Mouse (Mus musculus): ENCODE measurements around the gene Boc.

The Boc gene

DNA sequence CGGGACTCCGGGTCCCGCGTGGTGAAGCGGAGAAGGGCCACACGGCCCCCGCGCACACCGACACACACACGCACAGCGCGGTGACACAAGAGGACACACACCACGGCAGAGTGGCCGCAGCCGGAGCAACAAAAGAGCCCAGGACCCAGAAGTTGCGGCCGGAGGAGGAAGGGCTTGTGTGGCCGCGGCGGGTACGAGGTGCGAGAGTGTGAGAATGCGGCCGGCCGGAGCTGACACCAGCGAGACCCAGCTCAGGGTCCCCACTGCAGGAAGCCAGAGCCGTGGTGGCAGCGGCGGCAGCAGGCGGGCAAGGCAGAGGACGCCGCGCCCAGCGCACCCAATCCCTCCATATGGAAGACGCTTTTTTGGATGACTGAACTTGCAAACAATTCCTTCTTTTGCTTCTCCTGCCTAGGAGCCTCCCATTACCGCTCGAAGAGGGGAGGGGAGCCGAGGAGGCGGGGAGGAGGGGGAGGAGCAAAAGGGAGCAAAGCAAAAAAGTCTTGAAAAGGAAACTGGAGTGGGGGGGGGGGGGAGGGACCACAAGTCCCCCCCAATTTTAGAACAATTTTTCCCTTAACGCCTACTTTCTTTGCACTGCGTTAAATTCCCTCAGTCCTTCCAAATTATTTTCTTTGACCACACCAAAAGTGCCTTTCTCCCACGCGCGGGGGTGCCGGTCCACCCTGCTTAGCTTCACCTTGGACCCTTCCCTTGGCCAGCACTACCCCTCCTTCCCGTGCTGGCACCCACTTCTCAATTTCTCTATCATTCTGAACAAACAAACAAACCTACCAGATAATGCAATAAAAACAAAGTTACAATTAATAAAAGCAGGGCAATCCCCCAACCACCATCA lies at the start of gene Boc:
Gene Boc (minus strand): TSS at position 427 of the 859 bp plus-strand sequence.
- peak; percentile 28 to 49 for DNase-seq (ENCODE audit: low spot score in 2 of 2)

DNA sequence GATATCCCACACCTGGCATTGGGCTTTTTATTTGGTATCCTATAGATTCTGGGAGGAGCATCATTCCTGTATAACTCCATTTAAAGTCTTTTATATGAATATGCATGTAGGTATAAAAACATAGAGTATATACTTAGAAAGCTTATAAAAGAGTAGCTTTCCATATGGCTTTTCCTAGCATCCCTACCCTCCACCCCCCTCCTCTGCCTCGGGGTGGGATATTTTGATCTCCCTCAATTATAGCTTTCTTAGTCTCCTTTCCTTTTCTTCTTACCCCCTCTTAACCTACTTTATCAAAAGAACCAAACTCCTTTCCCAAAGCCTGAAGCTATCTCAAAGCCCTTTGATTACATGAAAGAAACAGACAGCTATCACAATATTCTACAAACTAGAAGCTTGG lies 47.9 kb upstream of the Boc start:
- no peak for DNase-seq (ENCODE audit: low spot score in 2 of 2)

DNA sequence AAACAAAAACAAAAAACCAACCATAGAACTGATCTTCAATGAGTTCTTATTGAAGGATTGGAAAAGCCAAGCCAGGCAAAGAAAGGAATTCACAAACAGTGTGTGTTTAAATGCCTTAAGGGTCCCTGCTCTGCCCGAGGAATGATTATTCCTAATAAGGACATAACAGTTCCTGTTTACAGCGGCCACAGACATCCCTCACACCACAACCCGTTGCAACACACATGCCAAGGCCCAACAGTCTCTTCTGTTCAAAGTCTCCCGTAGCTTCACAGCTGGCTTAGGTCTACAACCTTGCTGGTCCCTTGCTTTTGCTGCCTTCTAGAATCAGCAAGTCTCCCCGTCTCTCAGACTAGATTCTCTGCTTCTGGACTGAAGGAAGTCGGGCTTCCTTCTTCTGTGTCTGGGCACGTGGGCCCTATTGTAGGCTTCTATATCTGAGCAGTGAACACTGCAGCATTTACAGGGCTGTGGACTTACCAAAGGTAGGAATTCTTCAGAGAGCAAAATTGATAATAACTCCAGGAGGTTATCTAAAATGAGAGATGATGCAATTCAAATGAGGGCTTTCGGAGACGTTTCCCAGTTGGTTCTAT lies 45.4 kb upstream of the Boc start:
- DNase-seq (ENCODE audit: low spot score in 2 of 2), result no peak

DNA sequence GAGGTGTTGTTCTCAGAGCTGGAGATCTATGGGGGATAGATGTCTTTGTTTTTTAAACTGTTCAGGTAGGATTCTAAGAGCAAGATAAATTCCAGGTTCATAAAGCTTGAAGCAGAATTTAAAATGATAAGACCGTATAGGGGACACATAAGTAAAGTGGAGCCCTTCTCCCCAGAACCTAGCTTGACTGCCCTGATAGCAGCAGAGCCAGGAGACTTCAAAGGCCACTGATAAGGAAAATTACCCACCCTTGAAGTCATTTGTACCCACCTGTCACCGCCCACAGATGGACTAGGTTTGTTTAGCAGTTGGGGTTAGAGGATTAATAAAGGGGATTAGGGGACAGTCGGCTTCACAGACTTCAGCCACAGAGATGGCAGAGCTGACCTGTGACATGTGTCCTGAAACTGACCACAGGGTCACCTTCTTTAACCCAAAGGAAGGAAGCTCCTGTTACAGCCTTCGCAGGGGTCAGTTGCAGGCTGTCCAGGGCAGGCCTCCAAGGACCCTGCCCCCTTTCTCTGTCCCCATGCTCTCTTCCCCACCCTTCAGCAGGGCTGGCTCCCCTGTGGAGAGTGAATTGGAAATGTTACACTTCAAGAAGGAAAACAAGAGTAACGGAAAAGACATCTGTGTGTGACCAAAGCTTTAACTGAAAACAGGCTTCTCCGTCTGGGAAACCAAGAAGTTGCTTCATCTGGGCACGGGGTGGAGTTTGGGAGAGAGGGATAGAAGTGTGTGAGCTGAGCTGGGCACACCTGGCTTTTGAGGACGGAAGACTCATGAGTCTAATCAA lies 43.5 kb upstream of the Boc start:
- no peak for DNase-seq (ENCODE audit: low spot score in 2 of 2)

DNA sequence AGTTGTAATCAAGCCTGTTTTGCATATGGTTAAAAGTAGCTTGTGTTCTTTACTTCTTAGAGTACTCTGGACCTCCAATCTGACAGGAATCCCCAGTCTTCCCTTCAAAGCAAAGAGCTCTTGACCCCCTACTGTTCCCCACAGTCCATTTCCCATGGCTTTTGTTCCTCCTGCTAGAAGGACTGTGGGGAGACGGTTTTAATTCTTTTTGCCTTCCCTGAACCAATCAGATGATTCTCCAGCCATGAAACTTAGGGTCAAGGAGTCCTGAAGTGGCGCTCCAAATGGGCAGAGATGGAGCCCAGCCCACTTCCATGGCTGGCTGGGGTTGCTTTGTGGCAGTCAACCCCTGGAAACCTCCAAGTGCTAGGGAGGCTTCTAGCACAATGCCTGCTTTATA lies 42.5 kb upstream of the Boc start:
- DNase-seq (ENCODE audit: low spot score in 2 of 2), result no peak

DNA sequence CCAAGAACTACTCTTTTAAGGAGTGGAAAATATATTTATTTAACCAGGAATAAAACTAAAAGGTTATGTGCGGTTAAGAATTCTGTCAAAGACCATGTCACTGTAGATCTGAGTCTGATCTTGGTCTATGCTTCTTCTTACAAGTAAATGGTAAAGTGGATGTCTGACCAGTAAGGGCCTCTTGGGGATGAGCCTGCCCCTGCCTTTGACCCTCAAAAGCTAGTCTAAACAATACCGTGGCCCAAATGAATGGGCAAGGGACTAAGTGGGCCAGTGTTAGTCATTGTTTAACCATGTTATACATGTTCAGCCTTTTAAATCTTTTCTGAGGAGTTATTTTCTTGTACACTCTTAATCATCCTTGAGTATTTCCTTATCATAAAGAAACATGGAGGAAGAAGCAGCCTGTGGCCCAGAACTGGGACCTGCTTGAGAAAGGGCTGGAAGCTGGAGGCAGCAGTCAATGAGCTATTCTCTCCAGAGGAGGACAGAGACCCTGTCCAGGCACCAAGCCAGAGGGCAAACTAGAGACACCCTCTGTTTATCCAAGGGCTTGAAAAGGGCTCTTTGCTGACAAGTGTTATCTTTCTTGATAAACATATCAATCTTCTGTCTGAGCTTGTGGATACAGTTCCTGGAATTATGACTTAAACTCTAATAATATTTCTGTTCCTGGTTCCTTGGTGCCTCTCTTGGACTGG lies 38.6 kb upstream of the Boc start:
- DNase-seq (ENCODE audit: low spot score in 2 of 2), result no peak

DNA sequence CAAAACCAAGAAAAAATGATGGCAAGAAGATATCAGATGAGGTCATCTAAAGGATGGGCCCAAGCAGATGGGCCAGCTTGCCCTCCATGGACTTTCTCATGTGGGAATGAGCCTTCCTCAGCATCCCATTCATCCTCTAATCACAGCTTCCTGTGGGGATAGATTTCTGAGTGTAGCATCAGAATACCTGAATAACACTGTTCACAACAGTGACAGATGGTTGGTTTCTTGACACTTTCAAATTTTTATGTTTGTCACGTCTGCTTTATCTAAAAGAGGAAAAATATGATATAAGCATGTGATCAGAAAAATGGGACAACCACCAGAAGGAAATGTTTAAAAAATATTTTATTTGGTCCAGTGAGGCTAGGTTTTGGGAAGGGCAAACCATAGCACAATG lies 30.8 kb upstream of the Boc start:
- no peak for DNase-seq (ENCODE audit: low spot score in 2 of 2)

DNA sequence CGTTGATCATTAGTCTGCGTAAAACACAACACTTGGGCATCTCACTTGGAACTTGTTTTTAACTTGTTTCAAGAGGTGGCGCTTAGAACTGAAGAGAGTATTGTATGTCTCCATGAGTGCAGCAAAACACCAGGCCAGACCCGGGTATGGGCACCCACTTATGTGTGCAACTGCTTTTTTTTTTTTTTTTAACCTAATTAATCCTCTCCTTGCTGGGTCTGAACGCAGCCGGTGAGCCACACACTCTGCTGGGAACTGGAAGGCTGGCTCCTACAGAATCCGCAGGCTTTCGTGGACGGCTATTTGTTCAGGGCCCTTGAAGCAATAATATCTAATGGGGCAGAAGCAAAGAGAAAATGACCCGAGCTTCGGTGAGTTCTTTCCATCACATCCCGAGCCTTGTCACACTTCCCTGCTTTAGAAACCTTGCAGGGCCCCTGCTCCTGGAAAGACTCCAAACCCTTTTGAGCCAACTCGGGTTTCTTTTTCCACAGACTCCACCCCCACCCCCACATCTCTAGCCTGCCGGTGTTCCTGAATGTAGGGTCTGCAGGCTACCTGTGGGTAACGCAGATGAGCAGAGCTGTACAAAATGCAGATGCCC lies 20.8 kb upstream of the Boc start:
- no peak for DNase-seq (ENCODE audit: low spot score in 2 of 2)

DNA sequence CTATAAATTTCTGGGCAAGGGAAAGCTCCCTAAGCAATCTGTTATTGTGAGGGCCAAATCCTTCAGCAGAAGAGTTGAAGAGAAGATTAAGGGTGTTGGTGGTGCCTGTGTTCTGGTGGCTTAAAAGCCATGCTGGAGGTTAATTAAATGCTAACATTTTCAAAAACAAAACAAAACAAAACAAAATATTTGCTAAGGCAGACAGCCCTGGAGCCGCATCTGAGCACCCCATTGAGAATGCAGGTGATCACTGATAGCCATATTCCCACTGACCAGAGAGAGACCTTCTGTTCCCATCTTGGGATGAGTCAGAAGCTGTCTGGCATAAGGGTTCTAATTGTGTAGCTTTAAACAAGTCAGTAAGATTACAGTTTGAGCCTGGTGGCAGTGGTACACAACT lies 19.9 kb upstream of the Boc start:
- no peak for DNase-seq (ENCODE audit: low spot score in 2 of 2)

DNA sequence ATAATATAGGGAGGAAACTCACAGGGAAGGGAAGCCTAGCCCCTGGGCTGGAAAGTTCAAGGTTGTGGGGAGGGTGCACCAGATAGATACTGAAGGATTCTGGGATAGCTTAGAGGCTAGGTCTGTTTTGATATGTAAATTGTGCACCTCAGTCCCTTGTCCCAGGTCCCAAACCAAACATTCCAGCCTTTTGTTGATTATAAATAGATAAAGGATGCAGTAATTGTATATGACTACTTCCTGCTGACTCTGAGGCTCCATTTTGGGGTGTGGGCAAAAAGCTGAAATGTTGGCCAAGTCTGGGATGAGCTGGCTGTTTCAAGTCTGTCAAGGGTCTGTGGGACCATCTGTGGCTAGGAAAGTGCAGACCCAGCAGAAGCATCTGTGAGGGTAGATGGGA lies 9.4 kb upstream of the Boc start:
- DNase-seq (ENCODE audit: low spot score in 2 of 2), result no peak

DNA sequence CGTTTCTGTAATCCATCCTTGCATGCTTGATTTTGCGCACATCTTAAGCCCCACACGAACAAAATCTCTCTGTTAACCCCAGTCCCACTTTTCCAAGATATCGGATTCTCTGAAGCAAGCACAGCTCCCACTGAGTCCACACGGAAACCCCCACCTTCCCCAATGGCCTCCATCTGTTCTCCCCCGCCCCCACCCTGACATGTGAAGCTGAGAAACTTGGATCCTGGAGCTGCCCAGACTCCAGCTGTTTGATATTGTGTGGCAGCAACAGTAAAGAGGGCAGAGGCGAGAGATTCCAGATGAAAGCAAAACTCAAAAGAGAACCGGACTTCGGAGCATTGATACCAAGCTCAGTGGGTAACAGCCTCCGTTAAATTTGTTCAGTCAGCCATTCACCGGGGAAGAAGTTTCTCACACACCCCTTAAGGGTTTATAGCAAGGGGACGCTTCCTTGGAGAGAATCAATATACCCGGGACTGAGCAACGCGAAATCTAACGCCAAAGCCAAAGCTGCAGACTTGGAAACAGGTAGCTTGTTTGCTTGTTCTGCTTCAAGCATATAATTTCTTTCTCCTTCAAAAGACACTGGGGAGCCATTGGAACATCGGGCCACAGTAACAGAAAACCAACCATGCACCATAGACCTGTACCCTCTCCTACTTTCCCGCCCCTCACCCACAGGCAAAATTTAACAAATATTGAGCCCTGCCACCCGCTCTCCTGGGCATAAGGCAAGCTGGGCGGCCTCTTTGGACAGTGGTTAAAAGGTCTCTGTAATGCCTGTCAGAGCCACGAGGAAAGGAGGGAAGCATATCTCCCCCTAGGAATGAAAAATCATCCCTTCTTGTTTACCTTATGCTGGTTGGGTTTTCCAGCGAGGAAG lies 6.9 kb upstream of the Boc start:
- DNase-seq (ENCODE audit: low spot score in 2 of 2), result no peak

DNA sequence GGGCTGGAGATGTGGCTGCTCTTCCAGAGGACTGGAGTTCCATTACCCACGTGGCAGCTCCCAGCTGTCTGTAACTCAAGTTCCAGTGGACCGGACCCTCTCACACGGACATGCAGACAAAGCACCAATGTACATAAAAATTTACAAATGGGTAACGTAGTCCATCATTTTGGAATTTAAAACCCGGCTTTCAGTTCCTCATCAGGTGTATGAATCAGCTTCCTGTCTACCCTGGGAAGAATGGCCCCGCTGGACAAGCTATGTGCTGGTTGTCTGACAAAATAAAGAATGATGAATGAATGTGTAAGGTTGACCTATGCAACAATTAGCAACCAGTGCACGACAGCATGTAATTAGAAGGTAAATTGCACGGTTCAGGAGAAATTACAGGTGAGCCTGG lies 5.7 kb upstream of the Boc start:
- no peak for DNase-seq (ENCODE audit: low spot score in 2 of 2)

DNA sequence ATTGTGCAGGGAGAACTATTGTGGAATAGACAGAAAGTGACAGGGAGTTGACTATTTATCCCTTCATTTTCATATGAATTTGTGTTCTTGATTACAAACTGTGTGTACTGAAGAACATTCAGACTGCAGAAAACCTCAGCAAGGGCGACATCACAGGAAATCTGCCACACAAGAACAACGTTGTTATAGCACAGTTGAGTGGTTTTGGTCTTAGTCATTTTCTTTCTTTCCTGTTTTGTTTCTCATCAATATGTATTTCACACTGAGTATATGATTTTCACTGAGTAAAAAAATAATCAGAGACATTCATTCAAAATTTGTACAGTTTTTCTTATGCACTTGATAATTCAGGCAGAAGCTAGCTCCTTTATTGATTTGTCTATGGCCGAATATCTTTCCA lies 3.4 kb upstream of the Boc start:
- DNase-seq (ENCODE audit: low spot score in 2 of 2), result no peak

DNA sequence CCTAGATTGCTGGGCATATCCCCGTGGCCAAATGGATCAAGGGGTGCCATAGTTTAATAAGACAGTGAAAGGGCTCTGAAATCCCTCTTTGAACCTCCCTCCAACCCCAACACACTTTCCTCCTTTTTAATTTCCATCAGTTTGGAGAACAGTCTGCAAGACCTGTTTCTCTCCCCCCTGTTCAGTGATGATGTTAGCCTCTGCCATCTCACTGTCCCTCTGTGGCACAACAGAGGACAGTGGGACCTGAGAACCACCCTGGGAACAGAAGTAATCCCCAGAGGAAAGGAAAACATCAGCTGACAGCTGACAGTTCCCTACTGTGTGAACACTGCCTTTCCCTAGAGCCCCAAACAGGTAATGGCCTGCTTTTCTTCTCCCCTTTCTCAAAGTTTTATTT lies 1.5 kb upstream of the Boc start:
- DNase-seq (ENCODE audit: low spot score in 2 of 2), result no peak

DNA sequence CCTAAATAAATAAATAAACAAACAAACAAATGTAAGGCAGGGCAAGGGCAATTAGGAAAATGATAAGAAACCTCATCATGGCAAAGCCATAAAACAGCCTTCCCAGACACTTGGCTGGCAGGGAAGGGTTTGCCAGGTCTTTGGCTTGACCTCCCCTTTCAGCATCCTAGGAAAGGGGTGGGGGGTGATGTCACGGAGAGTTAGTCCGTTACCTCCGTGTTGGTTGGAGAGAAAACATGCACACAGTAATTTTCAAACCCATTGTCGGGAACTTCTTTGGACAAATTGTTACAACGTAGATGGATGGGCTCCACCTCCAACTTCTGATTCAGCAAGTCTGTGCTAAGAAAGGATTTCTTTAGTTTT lies 616 bp upstream of the Boc start:
- DNase-seq (ENCODE audit: low spot score in 2 of 2), result no peak

DNA sequence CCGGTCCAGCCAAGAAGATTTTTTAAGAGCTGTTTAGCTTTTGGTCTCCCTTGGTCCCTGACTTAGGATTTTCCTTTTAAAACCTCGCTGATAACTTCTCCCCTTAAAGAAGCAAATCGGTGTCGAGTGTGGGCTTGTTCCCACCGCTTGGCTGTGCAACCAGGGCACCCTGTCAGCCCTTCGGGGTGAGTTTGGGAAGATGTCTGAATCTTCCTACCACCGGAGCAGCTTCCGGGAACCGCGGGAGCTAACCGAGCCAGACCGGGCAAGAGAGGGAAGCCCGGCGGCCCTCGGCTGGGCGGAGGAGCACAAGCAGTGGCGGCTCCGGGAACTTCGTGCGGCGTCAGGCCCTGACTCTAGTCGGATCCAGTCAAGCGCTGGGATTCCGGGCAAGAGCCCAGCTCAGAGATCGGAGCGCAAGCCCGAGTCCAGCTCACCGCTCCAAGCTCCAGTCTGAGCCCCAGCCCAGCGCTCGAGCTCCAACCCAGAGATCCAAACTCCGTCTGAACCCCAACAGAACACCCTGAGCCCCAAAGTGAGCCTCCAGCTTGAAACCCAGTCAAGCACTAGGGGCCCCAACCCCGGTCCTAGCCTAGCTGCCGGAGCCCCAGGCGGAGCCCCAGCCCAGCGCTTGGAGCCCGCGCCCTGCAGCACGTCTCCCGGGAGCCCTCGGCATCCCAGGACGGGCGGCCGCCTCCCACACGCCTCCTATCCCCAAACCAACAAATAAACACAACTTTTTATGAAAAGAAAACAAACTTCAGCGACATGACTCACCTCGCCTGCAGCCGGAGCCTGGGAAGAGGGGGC lies 831 bp downstream of the Boc start:
- DNase-seq (ENCODE audit: low spot score in 2 of 2), result peak; percentile 22 to 63

DNA sequence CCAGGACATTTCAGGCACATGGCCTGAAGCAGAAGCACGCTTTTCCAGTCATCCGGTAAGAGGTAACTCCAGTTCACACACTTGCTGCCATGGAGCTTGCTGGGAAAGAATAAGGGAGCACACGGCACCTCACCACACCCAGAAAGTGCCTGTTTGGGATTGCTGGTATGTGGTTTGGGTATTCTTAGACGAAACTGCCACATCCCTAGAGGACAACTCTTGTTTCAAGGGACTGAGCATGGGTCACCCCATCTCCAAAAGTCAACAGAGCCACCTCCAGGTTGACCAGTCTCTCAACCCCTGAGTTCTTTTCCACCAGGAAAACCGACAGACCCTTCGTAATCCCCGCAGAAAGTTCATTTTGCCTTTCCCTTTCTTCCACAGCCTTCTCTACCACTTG lies 1.6 kb downstream of the Boc start:
- no peak for DNase-seq (ENCODE audit: low spot score in 2 of 2)

DNA sequence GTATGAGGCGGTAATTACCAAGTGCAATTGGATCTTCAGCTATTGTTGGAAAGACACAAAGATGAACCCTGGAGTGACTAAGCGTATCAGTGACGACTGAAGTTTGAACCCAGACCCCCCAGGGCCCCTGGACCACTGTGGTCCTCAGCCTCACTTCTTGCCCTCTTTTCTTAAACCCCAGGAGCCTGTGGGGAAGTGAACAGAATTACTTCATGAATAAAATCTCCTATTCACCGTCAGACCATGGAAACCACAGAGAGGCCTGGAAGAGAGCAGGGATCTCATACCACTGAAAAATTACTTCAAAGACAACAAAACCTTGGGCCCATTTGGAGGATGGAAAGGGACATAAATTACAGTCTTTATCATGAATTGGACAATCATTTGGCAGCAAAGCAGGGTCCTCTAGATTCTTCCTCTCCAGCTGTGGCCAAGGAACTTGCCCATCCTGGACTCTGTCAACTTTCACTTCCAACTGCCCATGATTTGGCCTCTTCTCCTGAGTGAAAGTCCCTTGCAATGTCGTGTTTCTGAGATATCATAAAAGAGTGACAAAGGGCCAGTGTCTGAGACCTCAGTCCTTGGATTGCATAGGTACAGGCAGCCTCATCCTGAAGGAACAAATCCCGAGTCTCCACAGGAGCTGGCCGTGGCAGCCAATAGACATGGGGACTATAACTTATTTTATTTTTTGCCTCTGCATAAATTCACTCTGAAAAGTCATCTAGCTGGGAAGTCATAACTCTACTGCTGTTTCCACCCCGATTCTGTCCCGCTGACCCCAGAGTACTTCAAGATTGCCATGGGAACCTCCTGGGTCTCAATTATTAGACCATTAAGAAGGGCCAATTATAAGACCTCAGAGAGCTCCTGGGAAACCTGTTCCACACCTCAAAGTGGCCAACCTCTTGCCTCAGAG lies 2.6 kb downstream of the Boc start:
- no peak for DNase-seq (ENCODE audit: low spot score in 2 of 2)

DNA sequence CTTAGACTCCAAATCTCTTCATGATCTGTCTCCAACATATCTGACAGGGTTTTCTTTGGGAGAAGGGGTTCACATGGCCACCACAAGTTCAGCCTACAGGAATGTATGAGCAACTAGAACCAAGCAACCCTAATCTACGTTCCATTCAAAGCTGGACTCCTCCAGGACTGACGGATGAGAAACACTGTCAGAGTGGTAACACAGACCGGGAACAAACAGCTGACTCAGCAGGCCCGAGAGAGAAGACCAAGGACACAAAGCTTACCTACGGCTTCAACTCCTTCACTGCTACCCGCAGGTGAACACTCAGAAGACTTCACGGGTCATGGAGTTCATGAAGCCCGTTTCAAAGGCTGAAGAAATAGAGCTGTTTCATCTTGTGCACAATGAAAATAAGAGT lies 4.8 kb downstream of the Boc start:
- no peak for DNase-seq (ENCODE audit: low spot score in 2 of 2)

Data from frontal cortex, postnatal 14 days (tissue).